Mouse (Mus musculus) granulocyte monocyte progenitor cell, adult 5-6 weeks (primary cell): ENCODE results near the gene Washc1. TPM values are rescaled to one million over a fixed set of nuclear protein-coding genes. Genes with fewer than 3 reads are reported as not detected.
"Not testable (repeated sequence)": the region's sequence is repeated elsewhere in the genome, so short reads cannot be mapped to it uniquely, and the experiment has no call there.

ENCODE experiments used
- ATAC-seq: replicated peaks from 2 replicates; pipeline ENCODE4 v1.8.0; 2016; ENCODE audit warnings: mild to moderate bottlenecking, moderate TSS enrichment, inconsistent platforms; ENCODE audit not compliant: poor library complexity, severe bottlenecking
- total RNA-seq, 2 experiments: library from RNA; stranded (forward) in 1 of 2; stranded (reverse) in 1 of 2; fragments of 200-712, 200-1000 nt in 1 of 2; fragments of >200 nt in 1 of 2; fragmentation: Nextera tagmentation in 1 of 2; gene quantifications; 2 replicates each; pipeline ENCODE4 v1.2.3; 2014 to 2017

The Washc1 gene
- total RNA-seq (2014; fragmentation: Nextera tagmentation) (19.3 and 28.6 TPM in 2 replicates), total RNA-seq (2017) (22.5 and 25.5 TPM in 2 replicates)

GRCm38 (mm10) chr17:66111402-66111959, at the start of gene Washc1:
TSS of gene Washc1 (plus strand) at chr17:66111545.
- peak; percentile 76 for ATAC-seq

GRCm38 (mm10) chr17:66065115-66065514, 46.2 kb upstream of the Washc1 start:
- no peak for ATAC-seq

- not testable (repeated sequence) for ATAC-seq
Observed at GRCm38 (mm10) chr17:66069036-66069435, 42.3 kb upstream of the Washc1 start.

- no peak for ATAC-seq
Observed at GRCm38 (mm10) chr17:66073971-66074370, 37.4 kb upstream of the Washc1 start.

- peak; percentile 46 for ATAC-seq
Observed at GRCm38 (mm10) chr17:66075827-66076173, 35.5 kb upstream of the Washc1 start.

- peak; percentile 59; the same call in 1 of the 2 replicates for ATAC-seq
Observed at GRCm38 (mm10) chr17:66076174-66076927, 35.0 kb upstream of the Washc1 start.

GRCm38 (mm10) chr17:66076934-66077333, 34.4 kb upstream of the Washc1 start, which contains the start of gene Ankrd12:
TSS of gene Ankrd12 (minus strand) at chr17:66077089.
- ATAC-seq: peak; percentile 77

GRCm38 (mm10) chr17:66077437-66077850, 33.9 kb upstream of the Washc1 start:
- ATAC-seq: peak; percentile 8; the same call in 1 of the 2 replicates

GRCm38 (mm10) chr17:66084486-66084885, 26.9 kb upstream of the Washc1 start:
- ATAC-seq: peak; percentile 35; the same call in 1 of the 2 replicates

GRCm38 (mm10) chr17:66085038-66085437, 26.3 kb upstream of the Washc1 start:
- ATAC-seq: no peak

GRCm38 (mm10) chr17:66090251-66090650, 21.1 kb upstream of the Washc1 start:
- no peak for ATAC-seq

GRCm38 (mm10) chr17:66091392-66091791, 20.0 kb upstream of the Washc1 start:
- no peak for ATAC-seq

GRCm38 (mm10) chr17:66092065-66092464, 19.3 kb upstream of the Washc1 start:
- ATAC-seq: no peak

- peak; percentile 81 for ATAC-seq
Observed at GRCm38 (mm10) chr17:66092664-66093063, 18.7 kb upstream of the Washc1 start.

- peak; percentile 30; the same call in 1 of the 2 replicates for ATAC-seq
Observed at GRCm38 (mm10) chr17:66100566-66101379, 10.6 kb upstream of the Washc1 start.

- peak; percentile 94 for ATAC-seq
Observed at GRCm38 (mm10) chr17:66101380-66102330, 9.7 kb upstream of the Washc1 start, which contains the start of gene Ndufv2. TSS of gene Ndufv2 (minus strand) at chr17:66101559.

GRCm38 (mm10) chr17:66104076-66104475, 7.3 kb upstream of the Washc1 start:
- no peak for ATAC-seq

GRCm38 (mm10) chr17:66106601-66107267, 4.6 kb upstream of the Washc1 start:
- peak; percentile 41 for ATAC-seq

- ATAC-seq: no peak
Observed at GRCm38 (mm10) chr17:66107466-66107865, 3.9 kb upstream of the Washc1 start.
